Mouse (Mus musculus) cortical plate, adult 2 months (tissue): Measurements from ENCODE around the gene Snx5.

Experiments
- CTCF ChIP-seq: fragments of 200-500 bp; IDR thresholded peaks from 2 replicates; pipeline ENCODE4 v1.5.1; 2011; ENCODE audit warnings: mild to moderate bottlenecking, control low read depth, low read length; ENCODE audit not compliant: insufficient read depth; ENCODE audit errors: extremely low read depth
- POLR2A ChIP-seq: fragments of 200-500 bp; IDR thresholded peaks from 2 replicates; pipeline ENCODE4 v1.6.1; 2011; ENCODE audit warnings: mild to moderate bottlenecking, low read length, control low read depth; ENCODE audit not compliant: insufficient read depth; ENCODE audit errors: extremely low read depth

GRCm38 (mm10) chr2:144238341-144238740, 32.4 kb downstream of the Snx5 start:
- TF ChIP-seq CTCF (no peak), POLR2A (no peak)
